In the genomic region with DNA sequence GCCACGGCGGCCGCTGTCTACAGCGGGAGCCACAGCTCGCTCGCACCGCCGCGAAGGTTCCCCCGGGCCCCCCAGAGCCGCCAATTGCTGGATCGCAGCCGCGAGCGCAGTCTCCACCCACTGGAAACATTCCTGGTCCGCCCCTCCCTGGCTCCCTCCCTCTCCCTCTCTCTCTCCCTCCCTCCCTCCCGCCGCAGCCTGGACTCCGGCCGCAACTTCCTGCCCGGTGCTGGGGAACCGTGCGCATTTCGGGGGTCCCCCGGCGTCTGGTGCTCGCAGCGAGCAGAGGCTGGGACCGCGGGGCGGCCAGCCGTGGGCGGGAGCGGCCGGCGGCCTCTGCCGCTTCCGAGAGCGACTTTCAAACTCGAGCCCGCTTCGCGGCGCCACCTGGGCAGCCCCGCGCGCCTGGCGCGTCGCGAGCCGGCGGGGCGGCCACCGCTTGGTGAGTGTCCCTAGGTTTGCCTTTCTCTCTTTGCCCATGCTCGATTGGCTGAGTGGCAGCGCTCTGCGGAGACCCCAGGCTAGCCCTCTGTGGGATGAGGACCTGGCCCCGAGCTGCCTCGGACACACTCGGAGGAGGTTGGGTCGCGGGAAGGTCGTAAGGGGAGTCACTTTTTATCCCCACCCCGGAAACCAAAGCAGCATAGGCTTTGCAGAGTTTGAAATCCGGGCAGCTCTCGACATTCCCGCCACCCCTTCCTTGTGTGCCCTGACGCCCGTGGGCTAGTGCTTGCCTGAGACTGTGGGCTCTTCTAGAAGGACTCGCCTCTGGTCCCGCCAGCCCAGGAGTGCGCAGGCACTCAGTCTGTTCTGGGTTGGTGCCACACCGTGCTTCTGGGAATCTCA, we compare ENCODE assay signal across 7 mouse cellular contexts. TPM values are rescaled to one million over a fixed set of nuclear protein-coding genes. Genes with fewer than 3 reads are reported as not detected.
DNase-seq lines count a peak whose midpoint lies in the region; ATAC-seq and TF ChIP-seq lines count a peak whose summit lies in the region.

No protein-coding gene starts in this region.

- H3K36me3 ChIP-seq in hindbrain, postnatal 0 days (ENCODE audit: insufficient read depth, low read length): no peaks in the 10 kb centered on the region
- no peaks in the 10 kb centered on the region for H3K36me3 ChIP-seq in limb, embryonic 14.5 days (ENCODE audit: control insufficient read depth, insufficient read depth, low read length)
- H3K36me3 ChIP-seq in midbrain, embryonic 14.5 days (ENCODE audit: control insufficient read depth, insufficient read depth, low read length): no peaks in the 10 kb centered on the region

- no peaks in the 10 kb centered on the region for H3K9me3 ChIP-seq in hindbrain, postnatal 0 days (ENCODE audit: low read length)
- H3K9me3 ChIP-seq in limb, embryonic 14.5 days (ENCODE audit: control insufficient read depth, low read length): no peaks in the 10 kb centered on the region
- no peaks in the 10 kb centered on the region for H3K9me3 ChIP-seq in midbrain, embryonic 14.5 days (ENCODE audit: control insufficient read depth, low read length)

- no peak overlapping the region for H3K27ac ChIP-seq in hindbrain, postnatal 0 days
- peak overlapping the region; percentile 71; the same call in 1 of the 2 replicates for H3K27ac ChIP-seq in limb, embryonic 14.5 days (replicated peaks; ENCODE audit: low read depth, low read length)
- no peak overlapping the region for H3K27ac ChIP-seq in midbrain, embryonic 14.5 days (replicated peaks; ENCODE audit: low read depth, low read length)

- peak overlapping the region; percentile 59 for H3K4me3 ChIP-seq in hindbrain, postnatal 0 days (ENCODE audit: low read length)
- H3K4me3 ChIP-seq in limb, embryonic 14.5 days (replicated peaks; ENCODE audit: low read length): peak overlapping the region; percentile 79
- H3K4me3 ChIP-seq in midbrain, embryonic 14.5 days (replicated peaks; ENCODE audit: low read depth, low read length): peak overlapping the region; percentile 61

- H3K9ac ChIP-seq in hindbrain, postnatal 0 days (replicated peaks; ENCODE audit: low read length): peak overlapping the region; percentile 44; the same call in 1 of the 2 replicates
- peak overlapping the region; percentile 79 for H3K9ac ChIP-seq in limb, embryonic 14.5 days (ENCODE audit: low read depth, low read length, severe bottlenecking)
- H3K9ac ChIP-seq in midbrain, embryonic 14.5 days (replicated peaks; ENCODE audit: low read length): peak overlapping the region; percentile 49

- peak; percentile 77 for ATAC-seq in Patski
- ATAC-seq in hindbrain, postnatal 0 days: peak; percentile 55
- peak; percentile 90 for ATAC-seq in limb, embryonic 14.5 days (ENCODE audit: low FRiP score, low read depth)
- ATAC-seq in midbrain, embryonic 14.5 days (ENCODE audit: low FRiP score, low TSS enrichment): peak; percentile 66

- POLR2A ChIA-PET in Patski (lab: Charles Lee): interaction anchor here (0.5 to 1.7 kb wide), 3 partner anchors 30 to 161 kb away, joined by 3 to 5 read pairs (median 4); no protein-coding TSS in a partner anchor

- no peak for TF ChIP-seq POLR2A in limb, embryonic 14.5 days (IDR thresholded peaks at IDR 0.05; ENCODE audit: borderline replicate concordance, extremely low read depth, insufficient read depth, insufficient read length)

- H3K4me2 ChIP-seq in hindbrain, postnatal 0 days (ENCODE audit: low read depth, low read length): peak overlapping the region; percentile 99
- H3K4me2 ChIP-seq in limb, embryonic 14.5 days (replicated peaks; ENCODE audit: low read depth, low read length, severe bottlenecking): peak overlapping the region; percentile 99
- peak overlapping the region; percentile 96 for H3K4me2 ChIP-seq in midbrain, embryonic 14.5 days (ENCODE audit: low read length)

- WGBS in hindbrain, postnatal 0 days: under 1% methylated on average over 69 of the region's 74 CpGs
- WGBS in limb, embryonic 14.5 days: under 1% methylated on average over 67 of the region's 74 CpGs
- WGBS in midbrain, embryonic 14.5 days: 1% methylated on average over 73 of the region's 74 CpGs

- no peaks in the 10 kb centered on the region for H3K27me3 ChIP-seq in Patski
- H3K27me3 ChIP-seq in hindbrain, postnatal 0 days (ENCODE audit: insufficient read depth, low read length): peaks cover 32% of the 10 kb centered on the region
- H3K27me3 ChIP-seq in limb, embryonic 14.5 days (ENCODE audit: control insufficient read depth, insufficient read depth, low read length): peaks cover 14% of the 10 kb centered on the region
- H3K27me3 ChIP-seq in midbrain, embryonic 14.5 days (ENCODE audit: control insufficient read depth, insufficient read depth, low read length): peaks cover 57% of the 10 kb centered on the region

- no peak for TF ChIP-seq CTCF in Patski (IDR thresholded peaks at IDR 0.05)
- no peak for TF ChIP-seq CTCF in hindbrain, postnatal 0 days (IDR thresholded peaks at IDR 0.05; ENCODE audit: low read depth)

- CTCF ChIA-PET in Patski (lab: Charles Lee): interaction anchor here (0.7 kb wide), 1 partner anchor 15 kb away, joined by 3 read pairs; no protein-coding TSS in a partner anchor

- in situ Hi-C loops in Patski (cut with MboI; ENCODE audit: low pct_unique_long_range_greater_than_20kb): no loop called here

- H3K4me1 ChIP-seq in hindbrain, postnatal 0 days (ENCODE audit: insufficient read depth, low read length): peaks cover 10% of the 10 kb centered on the region
- H3K4me1 ChIP-seq in limb, embryonic 14.5 days (ENCODE audit: control insufficient read depth, insufficient read depth, low read length): peaks cover 28% of the 10 kb centered on the region
- H3K4me1 ChIP-seq in midbrain, embryonic 14.5 days (ENCODE audit: control insufficient read depth, insufficient read depth, low read length): peaks cover 11% of the 10 kb centered on the region

- no peak for DNase-seq in Patski (ENCODE audit: low read depth, low spot score)
- DNase-seq in cerebellum, adult 8-10 months: peak; percentile 63
- peak; percentile 76 for DNase-seq in gastrocnemius, postnatal 10 days
- DNase-seq in hindbrain, postnatal 0 days (ENCODE audit: low spot score): peak; percentile 49
- peak; percentile 86 for DNase-seq in limb, embryonic 14.5 days (ENCODE audit: low spot score)
- peak; percentile 78 for DNase-seq in midbrain, embryonic 14.5 days
- peak; percentile 59 to 66 for DNase-seq in spleen, postnatal 36 days (ENCODE audit: low spot score in 2 of 2)

RNA-seq across cellular contexts. Expression of a gene that starts 2.9 kb away (rescaled TPM):
- 73.4 TPM for polyA plus RNA-seq in Patski (2021)
- total RNA-seq in gastrocnemius, postnatal 10 days (2021): 10 to 100 TPM; 13.6 to 18.5 TPM
- total RNA-seq in hindbrain, postnatal 0 days (2014; rRNA removed): 5.4 and 6.8 TPM in 2 replicates
- 1.3 and 1.8 TPM in 2 replicates for polyA plus RNA-seq in hindbrain, postnatal 0 days (2015; fragmentation: Nextera tagmentation; extraction: Ambion mirVana)
- 22.7 and 23.7 TPM in 2 replicates for polyA plus RNA-seq in limb, embryonic 14.5 days (2012; rRNA removed)
- polyA plus RNA-seq in limb, embryonic 14.5 days (2014; fragmentation: Nextera tagmentation; extraction: Ambion mirVana): 5.6 and 7.9 TPM in 2 replicates
- 0.20 and 1.1 TPM in 2 replicates for polyA plus RNA-seq in midbrain, embryonic 14.5 days (2014; fragmentation: Nextera tagmentation; extraction: Ambion mirVana)
